Mouse (Mus musculus) heart, postnatal 4 days (tissue): ENCODE data around the gene Prrx2. TPM values are rescaled to one million over a fixed set of nuclear protein-coding genes. Genes with fewer than 3 reads are reported as not detected.

Experiments
- DNase-seq: peaks from one replicate; pipeline ENCODE4 v3.0.0; 2021
- total RNA-seq, 2 experiments: library from RNA; stranded (reverse); gene quantifications; 2 replicates each; pipeline ENCODE4 v1.2.3; 2021

Prrx2 gene
- total RNA-seq, 2 experiments from 2014 or later, result 8.7 to 9.4 TPM

DNA sequence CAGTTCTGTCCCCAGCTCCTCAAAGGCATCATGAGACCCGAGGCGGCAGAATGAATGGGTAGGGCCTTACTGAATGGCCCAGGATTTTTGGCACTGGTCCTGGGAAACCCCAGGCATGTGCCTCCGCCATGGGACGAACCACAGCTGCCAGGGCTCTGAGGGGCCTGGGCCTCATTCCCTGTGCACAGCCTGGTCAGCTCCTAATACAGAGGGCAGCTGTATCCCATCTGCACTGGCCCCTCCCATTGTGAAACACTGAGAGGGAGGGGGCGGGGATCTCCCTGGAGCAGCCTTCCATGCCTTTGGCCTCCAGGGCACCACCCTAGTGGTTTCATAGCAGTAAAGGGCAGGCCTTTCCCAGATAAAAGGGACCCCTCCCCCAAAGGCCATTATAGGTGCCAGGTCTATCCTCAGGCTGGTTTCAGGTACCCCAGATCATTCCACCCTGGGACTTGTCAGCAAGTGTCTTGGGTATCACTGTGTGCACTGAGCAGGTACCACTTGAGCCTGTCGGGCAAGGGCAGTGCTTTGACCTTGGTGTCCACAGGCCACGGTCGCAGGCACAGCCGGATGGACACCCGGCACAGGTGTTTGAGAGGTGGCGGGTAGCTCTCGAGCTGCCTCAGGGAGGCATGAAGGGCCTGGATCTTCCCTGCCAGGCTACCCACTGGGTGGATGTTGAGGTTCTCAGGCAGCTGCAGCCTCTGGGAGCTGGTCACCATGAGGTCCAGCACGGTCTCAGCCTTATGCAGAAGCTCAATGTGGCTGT, 11.2 kb upstream of the Prrx2 start:
- DNase-seq, result peak; percentile 71

DNA sequence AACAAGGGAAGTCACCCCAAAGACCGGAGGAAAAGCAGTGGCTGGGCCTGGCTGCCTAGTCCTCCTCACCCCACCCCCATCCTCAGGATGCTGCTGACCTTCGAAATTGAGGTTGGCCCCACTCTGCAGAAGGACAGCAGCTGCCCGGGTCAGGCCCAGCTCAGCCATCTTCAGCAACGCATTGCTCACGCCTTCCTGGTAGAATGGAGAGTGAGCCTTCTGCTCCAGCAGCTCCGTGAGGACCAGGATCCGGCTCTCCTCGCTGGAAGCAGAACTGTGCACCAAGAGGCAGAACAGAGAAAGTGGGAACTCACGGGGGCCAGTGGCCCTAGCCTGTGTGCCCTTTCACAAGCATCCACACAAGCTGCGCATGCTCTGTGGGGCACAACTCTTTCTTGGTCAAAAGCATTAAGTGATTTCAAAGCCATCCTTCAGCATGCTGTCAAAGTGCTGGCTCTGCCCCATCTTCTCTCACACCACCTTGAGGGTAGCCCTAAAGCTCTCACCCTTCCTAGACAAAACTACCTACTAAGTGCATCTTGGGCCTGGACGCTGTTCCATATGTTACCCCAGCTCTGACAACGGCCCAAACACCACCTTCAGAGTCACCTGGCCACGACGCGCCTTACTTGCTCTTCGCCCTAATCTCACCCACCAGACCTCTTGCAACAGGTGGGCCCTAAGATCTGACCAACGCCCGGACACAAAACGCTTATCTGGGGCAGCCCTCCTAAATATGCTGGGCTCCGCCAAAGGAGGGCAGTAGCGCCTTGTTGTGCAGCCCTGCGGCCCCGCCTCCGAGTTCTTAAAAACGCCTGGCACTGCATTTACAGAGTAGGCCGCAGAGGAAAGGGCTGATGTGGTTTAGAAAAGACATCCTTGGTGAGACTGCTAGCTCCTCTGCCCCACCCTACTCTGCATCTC, 7.7 kb upstream of the Prrx2 start:
- DNase-seq, result peak; percentile 58

DNA sequence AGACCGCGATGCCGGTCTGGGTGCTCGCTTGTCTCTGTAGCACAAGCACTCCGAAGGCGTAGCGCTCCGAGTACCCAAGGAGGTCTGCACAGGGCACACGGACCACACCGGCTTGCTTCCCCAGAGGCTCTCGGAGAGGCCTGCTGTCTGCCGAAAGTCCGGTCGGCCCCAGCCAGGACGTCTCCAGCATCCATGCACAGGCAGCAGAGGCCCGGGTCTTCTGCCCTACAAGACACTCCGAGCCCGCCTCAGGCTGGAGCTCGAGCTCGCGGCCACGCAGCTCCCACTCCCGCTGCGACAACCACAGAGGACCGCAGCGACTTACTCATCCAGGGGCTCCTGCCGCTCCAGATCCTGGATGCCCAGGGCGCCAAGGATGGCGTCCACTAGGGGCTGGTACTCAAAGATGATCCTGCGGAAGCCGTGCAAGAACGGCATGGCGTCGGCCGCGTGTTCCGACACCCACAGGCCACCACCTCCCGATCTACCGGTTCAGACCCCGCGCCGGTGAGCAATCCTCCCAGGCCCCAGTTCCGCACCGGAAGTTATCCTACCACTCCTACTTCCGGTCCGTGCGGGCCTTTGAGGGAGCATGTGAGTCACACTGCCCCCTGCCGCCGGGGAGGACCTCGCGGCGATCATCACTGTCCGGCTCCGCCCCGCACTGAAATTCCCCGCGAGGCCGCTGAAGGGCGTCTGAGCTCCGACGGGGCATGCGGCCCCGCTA, 6.9 kb upstream of the Prrx2 start:
- peak; percentile 99 for DNase-seq

DNA sequence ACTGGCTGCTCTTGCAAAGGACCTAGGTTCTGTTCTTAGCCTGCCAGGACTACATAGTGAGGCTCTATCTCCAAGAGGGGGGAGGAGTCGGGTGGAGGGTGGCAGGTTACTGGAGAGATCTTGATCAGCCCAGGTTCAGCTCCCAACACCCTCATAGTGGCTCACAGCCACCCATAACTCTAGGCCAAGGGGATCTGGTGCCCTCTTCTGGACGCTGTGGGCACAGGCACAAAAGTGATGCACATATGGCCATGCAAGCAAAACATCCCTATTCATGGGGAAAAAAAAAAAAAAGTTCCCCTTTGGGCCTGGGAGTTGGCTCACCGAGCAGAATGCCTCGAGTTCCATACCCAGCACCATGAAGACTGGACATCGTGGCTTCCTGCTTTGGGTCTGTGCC, 5.5 kb upstream of the Prrx2 start:
- DNase-seq, result peak; percentile 54

DNA sequence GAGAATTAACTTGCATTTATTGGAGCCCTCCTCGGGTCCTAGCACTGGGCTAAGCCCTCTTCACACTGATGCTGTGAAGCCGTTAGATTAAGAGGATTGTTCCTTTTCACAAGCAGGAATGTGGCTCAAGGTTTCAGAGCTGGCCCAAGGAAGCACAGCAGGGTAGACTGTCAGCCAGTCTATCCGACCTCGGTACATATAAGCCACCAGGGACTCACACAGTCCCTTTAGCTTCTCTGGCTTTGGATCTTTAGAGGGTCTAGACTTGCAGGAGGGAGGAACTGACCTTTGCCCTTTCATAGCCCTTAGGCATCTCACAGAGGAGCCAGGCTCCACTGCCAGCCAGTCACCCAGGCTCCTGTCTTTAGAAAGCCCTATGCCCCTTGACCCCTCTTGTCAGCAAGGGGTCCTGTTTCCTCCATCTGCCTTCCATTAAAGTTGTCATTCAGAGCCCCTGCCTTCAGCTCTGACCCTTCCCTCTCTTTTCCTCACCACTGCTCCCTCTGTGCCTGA, 4.4 kb upstream of the Prrx2 start, which contains the start of gene Asb6:
Gene Asb6, minus strand, starts transcription at position 51 of the 513 bp plus-strand sequence.
- no peak for DNase-seq

DNA sequence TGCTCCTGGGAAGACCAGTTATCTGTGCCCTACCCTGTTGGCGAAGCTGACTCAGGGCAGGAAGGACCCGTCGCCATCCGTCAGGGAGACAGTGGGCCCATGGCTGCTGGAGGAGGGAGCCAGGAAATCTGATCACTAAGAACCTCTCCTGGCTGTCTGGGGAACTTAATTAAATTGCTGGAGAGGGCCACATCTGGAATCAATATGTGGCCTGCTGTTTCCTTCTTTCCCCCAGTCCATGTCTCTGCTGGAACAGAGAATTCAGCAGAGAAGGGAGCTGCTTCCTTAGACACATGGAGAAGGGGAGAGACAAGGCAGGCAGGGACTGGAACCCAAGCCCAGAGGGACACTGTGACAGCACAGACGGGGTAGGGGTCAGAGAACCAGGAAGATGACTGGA, 1.1 kb upstream of the Prrx2 start:
- DNase-seq, result no peak

DNA sequence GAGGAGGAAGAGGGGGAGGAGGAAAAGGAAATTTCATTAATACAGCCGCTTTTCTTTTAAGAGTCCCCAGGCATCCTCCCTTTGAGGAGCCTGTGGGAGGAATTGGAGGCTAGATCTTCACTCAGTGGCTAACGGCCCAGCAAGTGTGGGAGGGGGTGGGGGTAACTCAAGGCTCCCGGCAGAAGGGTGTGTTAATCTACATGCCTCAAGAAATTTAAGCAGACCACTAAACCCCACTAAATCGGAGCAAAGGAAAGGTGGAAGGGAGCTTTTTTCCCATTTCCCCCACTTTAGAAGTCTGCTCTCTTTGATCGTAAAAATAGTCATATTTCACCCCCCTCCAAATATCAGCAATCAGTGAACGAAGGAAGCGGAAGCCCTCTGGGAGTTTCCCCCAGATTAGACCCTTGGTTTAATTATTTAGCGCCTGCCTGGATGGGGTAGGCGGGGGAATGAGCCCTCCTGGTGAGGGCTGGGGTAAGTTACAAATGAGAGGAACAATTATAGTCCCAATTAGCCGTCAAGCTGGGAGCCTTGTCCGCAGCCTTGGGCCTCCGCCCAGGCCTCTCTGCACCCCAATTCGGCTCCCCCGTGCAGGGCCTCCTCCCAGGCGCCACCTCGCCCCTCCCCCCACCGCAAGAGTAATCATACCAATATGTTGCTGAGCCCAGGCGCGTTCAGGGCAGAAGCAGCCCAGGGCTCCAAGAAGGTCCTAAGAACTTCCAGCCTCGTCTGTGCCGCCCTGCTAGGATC, 1.6 kb downstream of the Prrx2 start:
- DNase-seq, result no peak

DNA sequence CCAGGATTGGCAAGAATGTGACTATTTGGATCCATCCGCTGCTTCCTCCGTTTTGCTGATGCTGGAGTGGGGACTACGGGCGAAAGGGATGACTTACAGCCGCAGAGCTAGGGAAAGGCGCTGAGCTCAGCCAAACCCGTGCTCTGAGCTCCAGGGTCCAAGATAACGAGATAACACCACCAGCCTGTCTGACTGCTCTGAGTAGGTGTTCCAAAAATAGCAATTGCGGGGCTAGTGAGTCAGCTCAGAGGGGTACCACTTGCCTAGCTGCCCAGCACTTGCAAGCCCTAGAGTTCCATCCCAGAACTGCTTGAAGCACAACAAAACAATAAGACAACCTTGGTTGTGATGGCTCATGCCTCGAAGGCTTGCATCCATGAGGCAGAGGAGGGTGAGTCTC, 7.8 kb downstream of the Prrx2 start:
- DNase-seq, result no peak

DNA sequence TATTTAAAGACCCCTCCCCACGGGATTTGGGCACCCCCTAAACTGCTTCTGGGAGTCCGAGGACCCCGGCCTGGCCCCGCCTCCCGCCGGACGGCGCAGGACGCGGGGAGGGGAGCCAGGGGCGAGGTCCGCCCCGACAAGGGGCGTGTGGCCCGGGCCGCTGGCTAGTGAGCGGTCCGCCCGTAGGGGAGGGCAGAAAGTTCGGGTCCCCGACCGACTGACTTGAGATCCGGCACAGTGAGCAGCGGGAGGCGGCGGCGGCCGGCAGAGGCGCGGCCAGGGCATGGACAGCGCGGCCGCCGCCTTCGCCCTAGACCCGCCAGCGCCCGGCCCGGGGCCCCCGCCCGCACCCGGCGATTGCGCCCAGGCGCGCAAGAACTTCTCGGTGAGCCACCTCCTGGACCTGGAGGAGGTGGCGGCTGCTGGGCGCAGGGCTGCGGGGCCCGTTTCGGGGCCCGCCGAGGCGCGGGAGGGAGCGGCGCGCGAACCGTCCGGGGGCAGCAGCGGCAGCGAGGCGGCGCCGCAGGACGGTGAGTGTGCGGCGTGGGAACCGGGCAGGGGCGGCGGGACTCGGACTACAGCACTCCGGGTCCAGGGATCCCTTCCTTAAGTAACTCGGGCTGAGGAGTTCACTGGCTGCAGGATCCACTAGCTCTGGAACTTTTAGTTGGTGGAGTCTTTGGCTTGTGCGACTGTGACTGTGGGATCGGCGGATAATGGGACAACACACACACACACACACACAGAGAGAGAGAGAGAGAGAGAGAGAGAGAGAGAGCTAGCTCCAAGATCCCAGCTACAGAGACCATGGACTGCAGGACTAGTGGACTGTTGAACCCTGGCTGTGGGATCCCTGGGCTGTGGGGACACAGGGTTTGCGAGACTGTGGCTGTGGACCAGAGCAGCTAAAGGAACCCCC, 10.6 kb downstream of the Prrx2 start:
- DNase-seq, result peak; percentile 50

DNA sequence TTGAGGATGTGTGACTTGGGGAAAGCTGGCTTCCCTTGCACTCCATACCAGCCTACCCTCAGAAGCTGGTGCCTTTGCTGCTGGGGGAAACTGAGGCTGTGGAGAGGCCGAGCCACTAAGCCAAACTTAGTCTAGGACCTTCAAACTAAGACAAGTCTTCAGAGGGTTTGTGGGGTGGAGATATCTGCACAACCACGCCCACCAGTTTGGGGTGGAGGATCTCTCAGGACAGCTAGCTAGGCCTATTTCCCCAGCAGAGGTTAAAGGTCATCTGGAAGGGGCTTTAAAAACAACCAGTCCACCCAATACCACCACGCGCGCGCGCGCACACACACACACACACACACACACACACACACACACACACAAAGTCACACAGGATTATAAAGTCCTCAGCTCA, 11.5 kb downstream of the Prrx2 start:
- DNase-seq, result no peak

DNA sequence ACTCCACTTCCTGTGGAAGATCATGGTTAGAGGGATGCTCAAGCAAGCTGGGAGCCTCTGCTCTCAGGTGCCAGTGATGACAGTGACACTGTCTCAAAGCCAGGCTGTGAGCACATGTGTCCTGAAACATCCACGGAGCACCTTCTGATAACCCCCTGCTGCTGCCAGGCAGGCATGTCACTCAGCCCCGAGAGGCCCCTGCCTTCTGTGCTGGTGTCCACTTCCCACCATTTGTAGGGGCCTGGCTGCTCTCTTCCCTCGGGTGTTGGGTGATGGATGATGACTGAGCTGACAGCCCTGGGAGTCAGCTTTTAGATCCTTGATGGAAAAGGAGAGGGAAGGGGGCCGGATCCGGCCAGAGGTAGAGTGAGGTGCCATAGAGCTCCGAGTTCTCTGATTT, 12.0 kb downstream of the Prrx2 start:
- DNase-seq, result no peak

DNA sequence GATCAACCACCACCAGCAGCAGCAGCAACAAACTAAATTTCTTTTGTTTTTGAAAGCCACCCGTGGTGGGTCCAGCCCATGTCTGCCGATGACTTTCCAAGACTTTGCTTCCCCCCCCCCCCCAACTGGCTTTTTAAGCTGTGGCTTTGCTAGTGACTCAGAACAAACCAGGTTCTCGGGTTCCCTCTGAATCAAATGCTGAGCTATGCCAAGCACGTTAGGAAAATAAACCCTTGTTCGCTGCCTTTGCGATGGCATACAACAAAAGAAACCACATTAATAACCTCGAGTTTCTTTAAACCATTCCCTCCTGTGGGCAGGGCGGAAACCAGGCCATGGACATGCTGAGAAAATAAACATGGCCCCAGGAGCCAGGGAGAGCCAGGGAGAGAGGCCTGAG, 13.4 kb downstream of the Prrx2 start:
- no peak for DNase-seq

DNA sequence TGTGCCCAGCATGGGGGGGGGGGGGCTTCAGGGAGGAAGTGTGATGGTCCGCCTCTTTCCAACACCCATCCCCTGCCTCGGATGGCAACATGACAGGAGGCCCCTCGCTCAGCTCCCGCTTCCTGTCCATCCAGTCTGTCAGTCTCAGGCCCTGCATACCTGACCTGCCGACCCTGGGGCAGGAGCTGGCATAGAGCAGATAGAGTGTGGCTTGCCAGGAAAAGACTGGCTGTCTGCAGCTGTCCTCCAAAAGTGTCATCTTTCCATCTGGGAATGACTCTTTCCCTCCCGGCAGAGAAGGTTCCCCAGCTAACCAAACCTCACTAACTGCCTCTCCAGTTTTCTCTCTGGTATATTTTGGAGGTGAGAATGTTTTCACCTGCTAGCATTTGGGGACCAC, 15.8 kb downstream of the Prrx2 start:
- DNase-seq, result no peak

DNA sequence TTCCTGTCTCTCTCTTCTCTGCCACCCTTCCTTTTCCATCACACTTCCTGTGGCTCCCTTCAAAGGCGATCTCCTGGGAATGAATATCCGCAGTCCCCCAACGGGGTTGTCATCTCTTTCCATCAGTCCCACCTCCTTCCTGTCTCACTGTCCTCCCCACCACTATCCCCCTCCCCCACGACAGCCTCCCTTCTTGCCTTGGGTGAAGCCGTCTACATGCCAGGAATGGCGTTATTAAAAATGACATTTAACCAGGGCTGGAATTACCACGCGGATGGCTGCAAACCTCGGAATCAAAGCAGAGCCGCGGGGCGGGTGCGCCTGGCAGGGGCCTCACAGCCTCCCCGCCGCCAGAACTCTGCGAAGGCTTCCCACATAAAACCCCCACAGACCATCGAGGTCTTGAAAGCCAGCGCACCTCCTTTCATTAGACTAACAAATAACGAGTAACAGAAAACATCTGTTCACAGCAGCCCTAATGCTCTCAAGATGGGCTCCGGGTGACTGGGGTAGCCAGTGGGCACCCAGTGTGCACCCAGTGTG, 18.1 kb downstream of the Prrx2 start:
- no peak for DNase-seq

DNA sequence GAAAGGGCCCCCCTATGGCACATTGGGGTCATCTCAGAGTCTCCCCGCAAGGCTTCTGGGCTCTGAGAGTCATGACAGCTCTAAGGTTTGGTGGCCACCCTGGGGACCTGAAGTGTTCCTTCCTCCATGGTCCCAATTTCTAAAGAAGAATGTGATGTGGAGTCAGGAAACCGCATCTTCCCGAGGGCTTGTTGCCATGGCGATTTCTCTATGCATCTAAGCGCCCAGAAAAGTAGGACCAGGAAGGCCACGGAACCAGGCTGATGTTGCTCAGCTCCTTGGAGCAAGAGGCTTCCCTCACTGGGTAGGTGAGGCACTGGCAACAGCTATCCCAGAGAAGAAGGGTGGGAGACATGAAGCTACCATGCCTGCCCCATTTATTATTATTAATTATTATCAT, 22.3 kb downstream of the Prrx2 start:
- no peak for DNase-seq

DNA sequence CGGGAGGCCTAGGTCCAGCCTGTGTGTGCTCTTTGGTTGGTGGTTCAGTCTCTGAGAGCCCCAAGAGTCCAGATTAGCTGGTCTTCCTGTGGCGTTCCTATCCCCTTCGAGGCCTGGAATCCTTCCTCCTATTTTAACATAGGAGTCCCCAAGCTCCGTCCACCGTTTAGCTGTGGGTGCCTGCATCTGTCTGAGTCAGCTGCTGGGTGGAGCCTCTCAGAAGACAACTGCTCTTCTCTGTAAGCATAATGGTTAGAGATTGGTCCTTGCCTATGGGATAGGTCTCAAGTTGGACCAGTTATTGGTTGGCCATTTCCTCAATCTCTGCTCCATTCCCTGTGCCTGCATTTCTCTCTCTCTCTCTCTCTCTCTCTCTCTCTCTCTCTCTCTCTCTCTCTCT, 25.0 kb downstream of the Prrx2 start:
- DNase-seq, result no peak

DNA sequence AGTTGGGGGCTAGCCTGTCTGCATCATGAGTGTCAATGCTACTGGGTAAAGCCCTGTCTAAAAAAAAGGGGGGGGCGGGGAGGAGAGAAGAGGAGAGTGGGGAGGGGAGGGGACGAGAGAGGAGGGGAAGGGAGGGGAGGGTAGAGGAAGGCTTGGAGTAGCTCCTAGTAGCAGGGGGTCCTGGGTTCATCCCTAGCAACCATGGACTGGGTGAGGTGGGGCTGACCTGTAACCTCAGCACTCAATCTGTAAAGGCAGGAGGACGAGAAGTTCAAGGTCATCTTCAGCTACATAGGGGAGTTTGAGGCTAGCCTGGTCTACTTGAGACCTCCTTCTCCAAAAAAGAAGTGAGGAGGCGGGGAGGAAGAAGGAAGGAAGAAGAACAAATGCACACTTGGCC, 27.3 kb downstream of the Prrx2 start:
- no peak for DNase-seq

DNA sequence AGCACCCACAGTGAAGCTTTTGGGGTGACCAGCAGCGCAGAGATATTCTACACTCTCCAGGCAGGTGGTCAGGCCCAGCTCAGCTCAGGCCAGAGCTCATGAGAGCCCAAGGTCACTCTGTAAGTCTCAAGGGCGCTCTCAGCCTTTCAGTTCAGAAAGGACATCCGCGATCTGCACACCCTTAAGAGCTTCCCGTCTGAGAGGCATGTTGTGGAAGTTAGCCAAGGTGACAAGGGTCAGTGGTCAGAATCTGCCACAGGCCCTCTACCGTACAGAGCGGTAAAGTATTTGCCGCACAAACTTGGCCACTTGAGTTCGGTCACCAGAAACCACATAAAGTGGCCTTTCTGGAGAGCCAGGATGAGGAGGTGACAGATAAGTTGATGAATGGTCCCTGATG, 28.8 kb downstream of the Prrx2 start:
- DNase-seq, result peak; percentile 29

DNA sequence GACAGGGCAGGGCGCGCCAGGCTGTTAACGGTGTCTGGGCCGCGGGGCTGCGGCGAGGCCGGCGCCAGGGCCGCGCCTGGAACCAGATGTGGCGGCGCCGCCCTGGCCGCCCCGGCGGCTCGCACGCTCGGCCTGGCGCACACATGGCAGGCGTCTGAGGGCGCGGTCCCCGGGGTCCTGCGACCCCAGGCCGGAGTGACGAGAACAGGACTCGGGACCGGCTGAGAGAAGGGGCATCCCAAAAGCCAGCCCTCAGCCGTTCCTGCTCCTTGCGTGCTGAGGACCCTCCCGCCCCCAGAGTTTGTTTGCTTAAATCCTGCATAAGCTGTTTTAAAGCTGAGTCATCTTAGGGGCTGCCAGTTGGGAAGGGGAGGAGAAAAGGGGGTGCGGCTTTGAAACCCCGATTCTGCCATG, 30.2 kb downstream of the Prrx2 start:
- DNase-seq, result no peak

DNA sequence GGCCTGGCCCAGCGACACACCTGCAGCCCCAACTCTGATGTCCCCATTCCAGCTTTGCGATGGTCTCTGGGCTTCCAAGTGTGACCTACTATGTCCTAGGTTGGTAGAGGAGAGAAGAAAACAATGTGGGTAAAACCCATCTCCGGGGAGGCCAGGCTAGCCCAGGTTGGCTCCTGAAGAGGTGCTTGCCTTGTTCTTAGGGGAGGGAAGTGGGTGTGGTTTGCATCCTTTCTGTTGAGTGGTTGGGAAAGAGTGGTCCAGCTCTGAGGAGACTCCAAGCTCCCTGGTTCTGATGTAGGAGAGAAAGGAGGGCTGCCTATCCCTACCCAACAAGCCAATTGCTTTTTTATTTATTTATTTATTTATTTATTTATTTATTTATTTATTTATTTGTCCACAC, 30.7 kb downstream of the Prrx2 start:
- no peak for DNase-seq

DNA sequence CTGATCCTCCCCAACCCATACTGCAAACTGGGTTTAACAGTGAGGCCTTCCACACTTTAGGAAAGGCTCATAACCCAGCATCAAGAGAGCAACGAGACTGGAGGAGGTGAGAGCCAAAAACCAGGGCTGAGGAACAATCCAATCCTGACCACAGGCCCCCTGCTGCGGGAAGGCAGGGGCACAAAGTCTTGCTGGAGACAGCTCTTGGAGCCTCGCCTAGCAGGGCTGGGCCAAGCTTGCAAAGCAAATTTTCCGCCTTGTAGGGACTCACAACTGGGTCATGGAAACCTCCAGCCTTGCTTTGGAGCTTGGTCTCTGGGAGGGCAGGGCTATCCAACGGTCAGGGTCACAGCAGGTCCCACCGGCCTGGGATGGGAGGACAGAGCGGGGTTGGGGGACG, 36.1 kb downstream of the Prrx2 start:
- no peak for DNase-seq
